Mouse (Mus musculus) midbrain, embryonic 13.5 days (tissue): ENCODE data around the gene Phospho1. TPM values are rescaled to one million over a fixed set of nuclear protein-coding genes. Genes with fewer than 3 reads are reported as not detected.

Experiments
- ATAC-seq: fragments of 200-750 bp; cut with Nextera tagmentation; 2 replicates; pipeline ENCODE4 v1.8.0; 2017; ENCODE audit warnings: mild to moderate bottlenecking, moderate TSS enrichment, moderate library complexity
- H3K27ac ChIP-seq: fragments of 300-500 bp; sonication (generic); 2 replicates; pipeline ENCODE4 v1.5.1; 2015; ENCODE audit warnings: inconsistent platforms, mild to moderate bottlenecking, moderate library complexity
- H3K27me3 ChIP-seq: fragments of 300-500 bp; sonication (generic); 2 replicates; pipeline ENCODE4 v1.6.1; 2015; ENCODE audit warnings: mild to moderate bottlenecking, inconsistent platforms
- H3K36me3 ChIP-seq: fragments of 300-500 bp; sonication (generic); 2 replicates; pipeline ENCODE4 v1.6.1; 2015; ENCODE audit warnings: mild to moderate bottlenecking, inconsistent platforms
- H3K4me1 ChIP-seq: fragments of 300-500 bp; sonication (generic); replicated peaks from 2 replicates; pipeline ENCODE4 v1.6.1; 2015; ENCODE audit warnings: inconsistent platforms
- H3K4me2 ChIP-seq: fragments of 300-500 bp; sonication (generic); replicated peaks from 2 replicates; pipeline ENCODE4 v1.6.1; 2015; ENCODE audit warnings: moderate library complexity, mild to moderate bottlenecking, inconsistent platforms
- H3K4me3 ChIP-seq: fragments of 300-500 bp; sonication (generic); replicated peaks from 2 replicates; pipeline ENCODE4 v1.5.1; 2015; ENCODE audit warnings: mild to moderate bottlenecking, inconsistent platforms
- H3K9ac ChIP-seq: fragments of 300-500 bp; sonication (generic); replicated peaks from 2 replicates; pipeline ENCODE4 v1.6.1; 2015; ENCODE audit warnings: mild to moderate bottlenecking, inconsistent platforms
- H3K9me3 ChIP-seq: fragments of 300-500 bp; sonication (generic); 2 replicates; pipeline ENCODE4 v1.6.1; 2016; ENCODE audit warnings: mild to moderate bottlenecking, inconsistent platforms
- WGBS: fragments of 180-500 bp; shearing (Covaris S2); methylation state at CpG from one replicate; pipeline ENCODE4 v1.1.7; 2015; 5-methylcytosine and 5-hydroxymethylcytosine counted together
- polyA plus RNA-seq: library from polyadenylated mRNA; unstranded; fragments of >200 nt; fragmentation: Nextera tagmentation; extraction: Ambion mirVana; gene quantifications from 2 replicates; pipeline ENCODE4 v1.2.1, GENCODE M21; 2015

Gene Phospho1
- polyA plus RNA-seq, 1 experiment from 2014 or later, result not detected

- no peak for ATAC-seq
- no peaks in the 10 kb centered on the region for H3K36me3 ChIP-seq
- no peak overlapping the region for H3K4me2 ChIP-seq
- H3K27me3 ChIP-seq, result 0 out of 2 replicates have a peak, but pooled peaks cover 2% of the 10 kb centered on the region
- H3K9me3 ChIP-seq, result no peaks in the 10 kb centered on the region
- no peak overlapping the region for H3K27ac ChIP-seq
- H3K4me1 ChIP-seq, result peaks cover 10% of the 10 kb centered on the region
- no peak overlapping the region for H3K4me3 ChIP-seq
- WGBS, result 58% methylated on average over 5 of the region's 5 CpGs
- no peak overlapping the region for H3K9ac ChIP-seq
Observed at GRCm38 (mm10) chr11:95853684-95854083, 29.4 kb downstream of the Phospho1 start.

GRCm38 (mm10) chr11:95857306-95857705, 33.0 kb downstream of the Phospho1 start:
- Histone ChIP-seq H3K4me2 (peak overlapping the region; percentile 79), H3K27ac (no peak overlapping the region), H3K36me3 (no peaks in the 10 kb centered on the region), H3K9ac (peak overlapping the region; percentile 70; the same call in 1 of the 2 replicates), H3K9me3 (no peaks in the 10 kb centered on the region), H3K4me1 (peaks cover 18% of the 10 kb centered on the region), H3K4me3 (peak overlapping the region; percentile 79; the same call in 1 of the 2 replicates), H3K27me3 (no peaks in the 10 kb centered on the region)
- no peak for ATAC-seq
- WGBS, result 85% methylated on average over 4 of the region's 4 CpGs

GRCm38 (mm10) chr11:95857716-95858527, 33.6 kb downstream of the Phospho1 start:
- peak overlapping the region; percentile 70 for H3K9ac ChIP-seq
- no peaks in the 10 kb centered on the region for H3K27me3 ChIP-seq
- H3K4me2 ChIP-seq, result peak overlapping the region; percentile 79
- peaks cover 18% of the 10 kb centered on the region for H3K4me1 ChIP-seq
- peak; percentile 12; the same call in 1 of the 2 replicates for ATAC-seq
- peak overlapping the region; percentile 79 for H3K4me3 ChIP-seq
- 14% methylated on average over 21 of the region's 21 CpGs for WGBS
- no peaks in the 10 kb centered on the region for H3K9me3 ChIP-seq
- H3K36me3 ChIP-seq, result no peaks in the 10 kb centered on the region
- peak overlapping the region; percentile 89 for H3K27ac ChIP-seq

- peak; percentile 99 for ATAC-seq
- WGBS, result under 1% methylated on average over 58 of the region's 58 CpGs
Observed at GRCm38 (mm10) chr11:95858528-95859467, 34.5 kb downstream of the Phospho1 start.

GRCm38 (mm10) chr11:95859468-95859855, 35.2 kb downstream of the Phospho1 start:
- Histone ChIP-seq H3K27me3 (no peaks in the 10 kb centered on the region), H3K4me1 (peaks cover 18% of the 10 kb centered on the region), H3K4me2 (peak overlapping the region; percentile 79), H3K9me3 (no peaks in the 10 kb centered on the region), H3K9ac (peak overlapping the region; percentile 67), H3K36me3 (no peaks in the 10 kb centered on the region), H3K4me3 (peak overlapping the region; percentile 79), H3K27ac (peak overlapping the region; percentile 89)
- WGBS, result under 1% methylated on average over 35 of the region's 35 CpGs
- peak; percentile 71 for ATAC-seq

More at GRCm38 (mm10) chr11:95858528-95859467, 34.5 kb downstream of the Phospho1 start:
- peak overlapping the region; percentile 79 for H3K4me3 ChIP-seq
- H3K36me3 ChIP-seq, result no peaks in the 10 kb centered on the region
- H3K4me1 ChIP-seq, result peaks cover 18% of the 10 kb centered on the region
- H3K27me3 ChIP-seq, result no peaks in the 10 kb centered on the region
- peak overlapping the region; percentile 89 for H3K27ac ChIP-seq
- H3K9ac ChIP-seq, result peak overlapping the region; percentile 70
- H3K9me3 ChIP-seq, result no peaks in the 10 kb centered on the region
- peak overlapping the region; percentile 79 for H3K4me2 ChIP-seq

GRCm38 (mm10) chr11:95860071-95860490, 35.8 kb downstream of the Phospho1 start:
- Histone ChIP-seq H3K36me3 (no peaks in the 10 kb centered on the region), H3K4me3 (peak overlapping the region; percentile 79), H3K9ac (peak overlapping the region; percentile 67), H3K4me2 (peak overlapping the region; percentile 79), H3K4me1 (peaks cover 18% of the 10 kb centered on the region), H3K27ac (peak overlapping the region; percentile 89), H3K9me3 (no peaks in the 10 kb centered on the region), H3K27me3 (no peaks in the 10 kb centered on the region)
- no peak for ATAC-seq
- 47% methylated on average over 3 of the region's 3 CpGs for whole genome bisulfite sequencing

- H3K9me3 ChIP-seq, result no peaks in the 10 kb centered on the region
- no peak overlapping the region for H3K9ac ChIP-seq
- no peak overlapping the region for H3K4me2 ChIP-seq
- no peaks in the 10 kb centered on the region for H3K27me3 ChIP-seq
- peaks cover 18% of the 10 kb centered on the region for H3K4me1 ChIP-seq
- no peaks in the 10 kb centered on the region for H3K36me3 ChIP-seq
- ATAC-seq, result no peak
- H3K27ac ChIP-seq, result no peak overlapping the region
- WGBS, result 97% methylated on average over 8 of the region's 8 CpGs
- no peak overlapping the region for H3K4me3 ChIP-seq
Observed at GRCm38 (mm10) chr11:95861397-95861796, 37.1 kb downstream of the Phospho1 start.

- no peak for ATAC-seq
- no peaks in the 10 kb centered on the region for H3K9me3 ChIP-seq
- H3K27me3 ChIP-seq, result no peaks in the 10 kb centered on the region
- H3K36me3 ChIP-seq, result no peaks in the 10 kb centered on the region
- H3K27ac ChIP-seq, result no peak overlapping the region
- no peak overlapping the region for H3K9ac ChIP-seq
- no peaks in the 10 kb centered on the region for H3K4me1 ChIP-seq
- H3K4me2 ChIP-seq, result no peak overlapping the region
- no peak overlapping the region for H3K4me3 ChIP-seq
- 77% methylated on average over 4 of the region's 4 CpGs for WGBS
Observed at GRCm38 (mm10) chr11:95869442-95869841, 45.1 kb downstream of the Phospho1 start.

- Histone ChIP-seq H3K4me3 (no peak overlapping the region), H3K4me1 (no peaks in the 10 kb centered on the region), H3K27me3 (peaks cover 1% of the 10 kb centered on the region; the same call in 1 of the 2 replicates), H3K4me2 (no peak overlapping the region), H3K36me3 (no peaks in the 10 kb centered on the region), H3K27ac (no peak overlapping the region), H3K9ac (no peak overlapping the region), H3K9me3 (no peaks in the 10 kb centered on the region)
- no peak for ATAC-seq
- 77% methylated on average over 6 of the region's 6 CpGs for WGBS
Observed at GRCm38 (mm10) chr11:95869918-95870470, 45.7 kb downstream of the Phospho1 start.

- Histone ChIP-seq H3K36me3 (no peaks in the 10 kb centered on the region), H3K4me1 (0 out of 2 replicates have a peak, but pooled peaks cover 3% of the 10 kb centered on the region), H3K4me2 (peak overlapping the region; percentile 17; the same call in 1 of the 2 replicates), H3K27ac (no peak overlapping the region), H3K9ac (no peak overlapping the region), H3K9me3 (no peaks in the 10 kb centered on the region), H3K27me3 (peaks cover 6% of the 10 kb centered on the region; the same call in 1 of the 2 replicates), H3K4me3 (no peak overlapping the region)
- ATAC-seq, result 0 out of 2 replicates have a peak, but pooled peaks have one; percentile 27
- 29% methylated on average over 9 of the region's 9 CpGs for WGBS
Observed at GRCm38 (mm10) chr11:95875804-95876203, 51.5 kb downstream of the Phospho1 start.

- Histone ChIP-seq H3K4me1 (0 out of 2 replicates have a peak, but pooled peaks cover 3% of the 10 kb centered on the region), H3K36me3 (no peaks in the 10 kb centered on the region), H3K27ac (no peak overlapping the region), H3K4me3 (no peak overlapping the region), H3K4me2 (peak overlapping the region; percentile 17; the same call in 1 of the 2 replicates), H3K27me3 (peaks cover 7% of the 10 kb centered on the region), H3K9me3 (no peaks in the 10 kb centered on the region), H3K9ac (no peak overlapping the region)
- 24% methylated on average over 7 of the region's 7 CpGs for WGBS
- ATAC-seq, result no peak
Observed at GRCm38 (mm10) chr11:95876296-95876695, 52.0 kb downstream of the Phospho1 start.
